Mouse (Mus musculus) C2C12 (cell line): ENCODE results near the gene Aip.

Experiments used
- CEBPB ChIP-seq: IDR thresholded peaks from one replicate; pipeline ENCODE4 v1.6.1; 2011; ENCODE audit warnings: low read depth, mild to moderate bottlenecking, control low read depth, moderate library complexity
- CTCF ChIP-seq: IDR thresholded peaks from one replicate; pipeline ENCODE4 v1.5.1; 2011; ENCODE audit not compliant: control insufficient read depth, insufficient read depth, insufficient read length
- FOSL1 ChIP-seq: IDR thresholded peaks from one replicate; pipeline ENCODE4 v1.8.0; 2011; ENCODE audit warnings: mild to moderate bottlenecking, low read length; ENCODE audit not compliant: poor library complexity, insufficient read depth, severe bottlenecking
- MAX ChIP-seq: IDR thresholded peaks from one replicate; pipeline ENCODE4 v1.6.1; 2011; ENCODE audit warnings: mild to moderate bottlenecking, control low read depth
- MYOD1 ChIP-seq: IDR thresholded peaks from one replicate; pipeline ENCODE4 v1.6.1; 2011; ENCODE audit warnings: low read depth; ENCODE audit not compliant: control insufficient read depth, insufficient read length
- MYOG ChIP-seq: IDR thresholded peaks from one replicate; pipeline ENCODE4 v1.6.1; 2011; ENCODE audit not compliant: control insufficient read depth, insufficient read length; ENCODE audit errors: extremely low read depth
- USF1 ChIP-seq: IDR thresholded peaks from one replicate; pipeline ENCODE4 v1.6.1; 2011; ENCODE audit warnings: low read depth, mild to moderate bottlenecking, control low read depth, moderate library complexity

DNA sequence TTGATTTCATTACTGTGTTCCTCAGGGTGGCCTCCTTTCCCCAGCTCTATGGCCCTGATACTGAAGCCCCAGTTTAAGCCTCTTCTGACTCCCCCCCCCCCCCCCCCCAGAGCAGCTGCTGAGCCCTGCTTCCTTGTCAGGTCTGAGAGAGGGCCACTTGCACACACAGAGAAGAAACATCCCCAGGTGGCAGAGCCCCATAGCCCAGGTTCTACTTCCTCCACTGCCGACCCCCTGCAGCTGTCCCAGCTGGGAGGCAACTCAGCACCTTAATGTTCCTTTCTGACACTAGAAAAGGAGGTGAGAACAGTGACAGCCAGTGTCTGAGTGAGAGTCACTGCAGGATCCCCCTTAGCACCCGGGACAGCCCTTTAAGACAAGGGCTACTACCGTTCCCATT is 21.9 kb downstream of the Aip start:
- TF ChIP-seq USF1 (no peak), FOSL1 (no peak), CTCF (no peak), MAX (no peak), CEBPB (no peak), MYOD1 (no peak), MYOG (no peak)
